Mouse (Mus musculus): Measurements from ENCODE around the gene Dnah17.

The Dnah17 gene

GRCm38 (mm10) chr11:118015381-118016145, 114.9 kb downstream of the Dnah17 start:
- no peak for DNase-seq

- DNase-seq = no peak
These were observed 115.9 kb downstream of the Dnah17 start for GRCm38 (mm10) chr11:118014391-118014995.

GRCm38 (mm10) chr11:118013339-118013738, 117.1 kb downstream of the Dnah17 start:
- no peak for DNase-seq

GRCm38 (mm10) chr11:118012595-118012994, 117.8 kb downstream of the Dnah17 start:
- DNase-seq = no peak

- DNase-seq = no peak
These were observed 120.4 kb downstream of the Dnah17 start for GRCm38 (mm10) chr11:118009865-118010571.

GRCm38 (mm10) chr11:118008843-118009242, 121.6 kb downstream of the Dnah17 start:
- no peak for DNase-seq

- no peak for DNase-seq
These were observed 122.2 kb downstream of the Dnah17 start for GRCm38 (mm10) chr11:118008144-118008805.

GRCm38 (mm10) chr11:118007460-118008143, 122.8 kb downstream of the Dnah17 start:
- no peak for DNase-seq

- no peak for DNase-seq
These were observed 126.2 kb downstream of the Dnah17 start for GRCm38 (mm10) chr11:118004217-118004616.

GRCm38 (mm10) chr11:118003718-118004117, 126.7 kb downstream of the Dnah17 start:
- DNase-seq = no peak

- no peak for DNase-seq
These were observed 127.3 kb downstream of the Dnah17 start for GRCm38 (mm10) chr11:118003176-118003575.

GRCm38 (mm10) chr11:118000565-118001215, 129.7 kb downstream of the Dnah17 start:
- no peak for DNase-seq

GRCm38 (mm10) chr11:118000083-118000482, 130.4 kb downstream of the Dnah17 start:
- no peak for DNase-seq

- DNase-seq = no peak
These were observed 131.0 kb downstream of the Dnah17 start for GRCm38 (mm10) chr11:117999260-117999934.

- DNase-seq = no peak
These were observed 132.1 kb downstream of the Dnah17 start for GRCm38 (mm10) chr11:117998356-117998755.

- no peak for DNase-seq
These were observed 133.3 kb downstream of the Dnah17 start for GRCm38 (mm10) chr11:117997085-117997484.

- DNase-seq = no peak
These were observed 134.4 kb downstream of the Dnah17 start for GRCm38 (mm10) chr11:117996066-117996465.

GRCm38 (mm10) chr11:117995661-117996060, 134.8 kb downstream of the Dnah17 start:
- no peak for DNase-seq

- no peak for DNase-seq
These were observed 135.2 kb downstream of the Dnah17 start for GRCm38 (mm10) chr11:117995255-117995654.

GRCm38 (mm10) chr11:117994250-117995057, 136.0 kb downstream of the Dnah17 start:
- no peak for DNase-seq

All from cerebellum, adult 18-20 months (tissue).